Mouse (Mus musculus) limb, embryonic 13.5 days (tissue): Measurements from ENCODE around the gene Myo9b. TPM values are rescaled to one million over a fixed set of nuclear protein-coding genes. Genes with fewer than 3 reads are reported as not detected.
A peak's percentile ranks its signal among the peaks of the same experiment; 100 is the strongest.

Experiments
- ATAC-seq: fragments of 200-750 bp; cut with Nextera tagmentation; 2 replicates; pipeline ENCODE4 v1.8.0; 2017; ENCODE audit warnings: low read depth, moderate number of reproducible peaks, moderate TSS enrichment; ENCODE audit not compliant: low FRiP score
- H3K27ac ChIP-seq: fragments of 300-500 bp; sonication (generic); 2 replicates; pipeline ENCODE4 v1.5.1; 2015; ENCODE audit warnings: inconsistent platforms, mild to moderate bottlenecking, moderate library complexity
- H3K27me3 ChIP-seq: fragments of 300-500 bp; sonication (generic); 2 replicates; pipeline ENCODE4 v1.6.1; 2015; ENCODE audit warnings: mild to moderate bottlenecking, inconsistent platforms
- H3K36me3 ChIP-seq: fragments of 300-500 bp; sonication (generic); 2 replicates; pipeline ENCODE4 v1.6.1; 2015; ENCODE audit warnings: inconsistent platforms, mild to moderate bottlenecking, moderate library complexity
- H3K4me1 ChIP-seq: fragments of 300-500 bp; sonication (generic); 2 replicates; pipeline ENCODE4 v1.6.1; 2015; ENCODE audit warnings: inconsistent platforms
- H3K4me2 ChIP-seq: fragments of 300-500 bp; sonication (generic); replicated peaks from 2 replicates; pipeline ENCODE4 v1.6.1; 2015; ENCODE audit warnings: inconsistent platforms, mild to moderate bottlenecking, moderate library complexity
- H3K4me3 ChIP-seq: fragments of 300-500 bp; sonication (generic); 2 replicates; pipeline ENCODE4 v1.5.1; 2015; ENCODE audit warnings: moderate library complexity, mild to moderate bottlenecking, inconsistent platforms
- H3K9ac ChIP-seq: fragments of 300-500 bp; sonication (generic); 2 replicates; pipeline ENCODE4 v1.6.1; 2015; ENCODE audit warnings: mild to moderate bottlenecking, inconsistent platforms
- H3K9me3 ChIP-seq: fragments of 300-500 bp; sonication (generic); 2 replicates; pipeline ENCODE4 v1.6.1; 2016; ENCODE audit warnings: inconsistent platforms
- WGBS: fragments of 180-500 bp; shearing (Covaris S2); methylation state at CpG from one replicate; pipeline ENCODE4 v1.1.7; 2015; 5-methylcytosine and 5-hydroxymethylcytosine counted together
- polyA plus RNA-seq: library from polyadenylated mRNA; unstranded; fragments of >200 nt; fragmentation: Nextera tagmentation; extraction: Ambion mirVana; gene quantifications from 2 replicates; pipeline ENCODE4 v1.2.1, GENCODE M21; 2015

The Myo9b gene
- polyA plus RNA-seq, 1 experiment from 2014 or later, result 27.2 TPM

DNA sequence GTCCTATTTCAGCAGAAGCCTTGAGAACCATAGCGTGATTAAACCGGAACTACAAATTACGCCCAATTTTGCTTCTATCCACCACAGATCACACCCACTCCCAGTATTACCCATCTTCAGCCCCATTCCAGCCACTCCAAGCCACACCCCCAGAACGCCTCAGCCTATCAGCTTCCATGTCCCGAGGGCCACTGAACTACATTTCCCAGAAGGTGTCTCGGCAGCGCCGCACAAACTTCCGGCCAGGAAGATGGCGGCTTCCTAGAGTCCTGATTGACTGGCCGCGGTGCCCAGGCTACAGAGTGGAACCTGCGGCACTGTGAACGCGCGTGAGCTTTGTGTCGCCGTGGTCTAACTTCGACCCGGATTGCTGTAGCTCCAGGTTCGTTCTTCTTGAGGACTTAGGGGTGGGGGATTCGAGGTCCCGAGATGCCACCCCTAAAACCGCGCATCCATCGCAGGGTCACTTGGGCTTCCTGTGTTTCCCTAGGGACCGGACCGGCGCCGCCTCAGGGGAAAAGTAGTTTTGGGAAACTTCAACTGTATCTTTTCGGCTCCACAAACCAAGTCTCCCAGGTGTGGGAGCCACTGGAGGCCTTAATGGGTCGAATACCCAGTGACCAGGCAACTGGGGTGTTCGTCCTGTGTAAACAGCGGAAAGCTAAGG lies 124.3 kb downstream of the Myo9b start, which contains the start of gene Babam1:
Gene Babam1, plus strand, starts transcription at position 223 of the 667 bp plus-strand sequence.
- H3K27ac ChIP-seq, result peak within 1 kb of the TSS; percentile 58; the same call in 1 of the 2 replicates
- peak within 1 kb of the TSS; percentile 81 for H3K9ac ChIP-seq
- no peaks in the 10 kb centered on the region for H3K27me3 ChIP-seq
- peaks cover 12% of the 10 kb centered on the region for H3K4me1 ChIP-seq
- H3K9me3 ChIP-seq, result no peaks in the 10 kb centered on the region
- H3K36me3 ChIP-seq, result peaks cover 21% of the 10 kb centered on the region
- 1% methylated on average over 34 of the region's 34 CpGs for WGBS
- H3K4me2 ChIP-seq, result peak within 1 kb of the TSS; percentile 84
- peak; percentile 96 for ATAC-seq
- peak within 1 kb of the TSS; percentile 85 for H3K4me3 ChIP-seq

DNA sequence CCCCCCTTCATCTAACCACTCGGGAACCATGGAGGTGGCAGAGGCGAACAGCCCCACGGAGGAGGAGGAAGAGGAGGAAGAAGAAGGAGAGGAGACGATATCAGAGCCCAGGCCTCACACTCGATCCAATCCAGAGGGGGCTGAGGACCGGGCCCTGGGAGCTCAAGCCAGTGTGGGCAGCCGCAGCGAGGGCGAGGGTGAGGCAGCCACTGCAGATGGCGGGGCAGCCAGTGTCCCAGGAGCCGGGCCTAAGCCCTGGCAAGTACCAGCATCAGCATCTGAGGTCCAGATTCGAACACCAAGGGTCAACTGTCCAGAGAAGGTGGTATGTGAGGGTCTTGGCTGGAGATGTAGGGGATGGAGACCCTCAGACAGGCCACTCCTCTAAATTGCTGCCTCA lies 125.2 kb downstream of the Myo9b start:
- Histone ChIP-seq H3K4me3 (peak overlapping the region; percentile 85), H3K4me2 (peak overlapping the region; percentile 84), H3K36me3 (peaks cover 21% of the 10 kb centered on the region), H3K9ac (peak overlapping the region; percentile 81), H3K4me1 (peaks cover 12% of the 10 kb centered on the region), H3K27me3 (no peaks in the 10 kb centered on the region), H3K27ac (no peak overlapping the region), H3K9me3 (no peaks in the 10 kb centered on the region)
- ATAC-seq, result no peak
- WGBS, result 86% methylated on average over 12 of the region's 12 CpGs

GRCm38 (mm10) chr8:71400826-71401225 lies 128.3 kb downstream of the Myo9b start:
- ATAC-seq, result no peak
- 92% methylated on average over 2 of the region's 2 CpGs for WGBS

DNA sequence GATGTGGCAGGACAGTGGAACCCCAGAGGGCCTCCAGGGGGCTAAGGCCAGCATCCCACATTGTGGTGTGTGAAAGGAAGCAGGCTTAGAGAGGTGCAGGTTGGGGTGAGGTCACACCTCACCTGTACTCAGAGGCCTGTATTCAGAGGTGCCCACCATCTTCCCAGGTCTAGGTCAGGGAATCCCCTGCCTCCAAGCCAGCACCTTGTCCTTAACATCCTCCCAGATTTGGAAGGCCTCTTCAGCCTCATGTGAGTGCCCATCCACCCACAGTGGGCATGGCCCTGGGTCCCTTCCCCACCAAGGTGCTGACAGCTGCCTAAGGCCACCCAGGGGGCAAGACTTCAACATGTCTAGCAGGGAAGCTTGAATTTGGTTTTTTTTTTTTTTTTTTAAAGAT lies 128.9 kb downstream of the Myo9b start:
- no peaks in the 10 kb centered on the region for H3K9me3 ChIP-seq
- H3K27me3 ChIP-seq, result no peaks in the 10 kb centered on the region
- H3K9ac ChIP-seq, result no peak overlapping the region
- H3K4me3 ChIP-seq, result no peak overlapping the region
- peaks cover 26% of the 10 kb centered on the region for H3K36me3 ChIP-seq
- no peak for ATAC-seq
- H3K27ac ChIP-seq, result no peak overlapping the region
- H3K4me2 ChIP-seq, result no peak overlapping the region
- peaks cover 12% of the 10 kb centered on the region for H3K4me1 ChIP-seq

More at GRCm38 (mm10) chr8:71400826-71401225, 128.3 kb downstream of the Myo9b start:
- no peak overlapping the region for H3K27ac ChIP-seq
- peaks cover 12% of the 10 kb centered on the region for H3K4me1 ChIP-seq
- H3K9ac ChIP-seq, result no peak overlapping the region
- H3K9me3 ChIP-seq, result no peaks in the 10 kb centered on the region
- H3K27me3 ChIP-seq, result no peaks in the 10 kb centered on the region
- no peak overlapping the region for H3K4me3 ChIP-seq
- H3K4me2 ChIP-seq, result no peak overlapping the region
- H3K36me3 ChIP-seq, result peaks cover 26% of the 10 kb centered on the region

DNA sequence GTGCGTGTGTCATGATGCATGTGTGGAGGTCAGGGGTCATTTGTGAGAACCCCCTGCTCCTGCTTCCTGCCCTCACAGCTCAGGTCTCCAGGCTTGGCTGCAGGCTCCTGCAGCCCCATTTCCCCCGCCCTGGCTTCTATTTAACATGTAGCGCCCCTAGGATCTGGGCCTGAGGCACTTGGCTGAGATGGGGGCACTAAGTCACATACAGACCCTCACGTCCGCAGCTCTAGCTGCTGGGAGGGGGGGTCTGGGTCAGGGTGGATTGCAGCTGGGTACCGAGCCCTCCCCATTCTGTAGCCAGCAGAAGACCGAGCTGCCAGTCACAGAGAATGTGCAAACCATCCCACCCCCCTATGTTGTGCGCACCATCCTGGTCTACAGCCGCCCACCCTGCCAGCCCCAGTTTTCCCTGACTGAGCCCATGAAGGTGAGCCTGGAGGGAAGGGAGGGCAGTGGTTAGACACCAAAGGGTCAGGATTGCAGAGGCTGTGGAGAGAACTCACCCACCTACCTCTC lies 130.0 kb downstream of the Myo9b start:
- 87% methylated on average over 9 of the region's 9 CpGs for WGBS
- peaks cover 31% of the 10 kb centered on the region for H3K36me3 ChIP-seq
- ATAC-seq, result no peak
- no peak overlapping the region for H3K4me2 ChIP-seq
- peaks cover 19% of the 10 kb centered on the region for H3K4me1 ChIP-seq
- no peak overlapping the region for H3K4me3 ChIP-seq
- H3K27ac ChIP-seq, result no peak overlapping the region
- no peaks in the 10 kb centered on the region for H3K27me3 ChIP-seq
- H3K9ac ChIP-seq, result no peak overlapping the region
- H3K9me3 ChIP-seq, result no peaks in the 10 kb centered on the region

DNA sequence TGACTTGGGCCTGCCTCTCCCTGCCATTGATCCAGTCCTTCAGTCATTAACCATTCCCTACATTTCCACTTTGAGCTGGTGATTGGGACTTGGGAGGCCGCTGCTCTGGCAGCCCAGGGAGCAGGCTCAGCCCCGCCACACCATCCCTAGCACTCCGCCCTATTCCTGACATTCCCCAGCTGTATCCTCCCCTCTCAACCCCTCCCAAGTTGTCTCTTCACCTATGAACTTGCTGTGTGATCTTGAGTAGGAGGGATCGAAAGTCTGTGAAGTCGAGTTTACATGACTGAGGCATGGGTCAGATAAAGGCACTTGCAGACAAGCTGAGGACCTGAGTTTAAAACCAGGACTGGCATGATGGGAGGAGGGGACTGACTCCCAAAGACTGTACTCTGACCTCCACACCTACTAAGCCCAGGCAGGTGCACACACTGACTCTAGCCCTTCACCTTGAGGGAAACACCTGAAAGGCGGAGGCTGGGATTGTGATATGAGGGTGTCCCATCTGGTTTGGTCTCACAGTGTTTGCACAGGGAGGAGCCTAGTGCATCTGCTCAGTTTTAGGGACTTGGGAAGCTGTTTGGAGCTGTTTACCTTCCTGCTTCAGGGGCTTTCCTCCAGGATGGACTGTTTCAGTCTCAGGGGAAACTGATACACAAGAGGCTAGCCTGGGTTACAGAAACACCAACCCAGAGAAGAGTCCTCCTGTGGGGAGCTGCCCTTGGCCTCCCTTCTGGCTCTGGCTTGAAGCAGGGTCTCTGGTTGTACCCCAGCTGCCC lies 130.8 kb downstream of the Myo9b start:
- no peak for ATAC-seq
- Histone ChIP-seq H3K4me1 (peaks cover 16% of the 10 kb centered on the region), H3K4me3 (no peak overlapping the region), H3K36me3 (peaks cover 37% of the 10 kb centered on the region), H3K4me2 (no peak overlapping the region), H3K27me3 (no peaks in the 10 kb centered on the region), H3K9ac (no peak overlapping the region), H3K9me3 (no peaks in the 10 kb centered on the region), H3K27ac (no peak overlapping the region)
- whole genome bisulfite sequencing, result 83% methylated on average over 6 of the region's 6 CpGs

DNA sequence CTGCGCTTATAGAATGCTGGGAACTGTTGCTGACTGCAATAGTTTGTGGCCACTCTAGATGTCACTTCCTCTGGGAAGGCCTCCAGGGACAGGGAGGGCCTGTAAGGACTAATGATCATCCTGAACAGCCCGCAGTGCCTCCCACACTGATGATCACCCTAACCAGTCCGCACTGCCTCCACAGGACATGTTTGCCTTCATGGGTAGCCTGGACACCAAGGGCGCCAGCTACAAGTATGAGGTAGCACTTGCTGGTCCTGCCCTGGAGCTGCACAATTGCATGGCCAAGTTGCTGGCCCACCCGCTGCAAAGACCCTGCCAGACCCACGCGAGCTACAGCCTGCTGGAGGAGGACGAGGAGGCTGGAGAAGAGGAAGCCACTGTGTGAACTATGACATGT lies 131.5 kb downstream of the Myo9b start:
- no peaks in the 10 kb centered on the region for H3K9me3 ChIP-seq
- peaks cover 37% of the 10 kb centered on the region for H3K36me3 ChIP-seq
- H3K4me3 ChIP-seq, result no peak overlapping the region
- H3K4me2 ChIP-seq, result no peak overlapping the region
- H3K9ac ChIP-seq, result no peak overlapping the region
- H3K27me3 ChIP-seq, result no peaks in the 10 kb centered on the region
- WGBS, result 86% methylated on average over 8 of the region's 8 CpGs
- ATAC-seq, result no peak
- H3K27ac ChIP-seq, result no peak overlapping the region
- H3K4me1 ChIP-seq, result peaks cover 16% of the 10 kb centered on the region

DNA sequence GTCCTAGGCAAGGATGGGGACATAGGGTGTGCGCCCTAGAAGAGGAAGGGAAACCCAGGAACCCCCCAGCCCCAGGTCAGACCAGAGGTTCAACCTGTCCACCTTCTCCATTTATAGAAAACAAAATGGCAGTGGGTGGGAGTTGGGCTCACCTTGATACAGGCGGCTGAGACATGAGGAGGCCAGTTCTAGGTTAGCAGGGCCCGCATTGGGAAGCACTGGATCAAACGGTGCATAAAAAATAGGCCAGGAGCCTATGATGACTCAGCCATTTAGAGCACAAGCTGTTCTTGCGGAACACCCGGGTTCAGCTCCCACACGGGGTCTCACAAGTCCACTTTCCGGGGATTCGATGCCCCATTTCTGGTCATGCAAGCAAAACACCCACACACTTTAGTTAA lies 132.4 kb downstream of the Myo9b start:
- H3K36me3 ChIP-seq, result peaks cover 41% of the 10 kb centered on the region
- WGBS, result 89% methylated on average over 9 of the region's 9 CpGs
- peaks cover 16% of the 10 kb centered on the region for H3K4me1 ChIP-seq
- H3K27me3 ChIP-seq, result no peaks in the 10 kb centered on the region
- no peak overlapping the region for H3K9ac ChIP-seq
- peak overlapping the region; percentile 93; the same call in 1 of the 2 replicates for H3K4me2 ChIP-seq
- no peaks in the 10 kb centered on the region for H3K9me3 ChIP-seq
- peak overlapping the region; percentile 63 for H3K4me3 ChIP-seq
- H3K27ac ChIP-seq, result no peak overlapping the region
- no peak for ATAC-seq

GRCm38 (mm10) chr8:71405401-71406098 lies 133.0 kb downstream of the Myo9b start, which contains the start of gene Ankle1:
Gene Ankle1 (plus strand): TSS chr8:71406010.
- Histone ChIP-seq H3K27ac (no peak within 1 kb of the TSS; the same call in 1 of the 2 replicates), H3K36me3 (peaks cover 39% of the 10 kb centered on the region), H3K27me3 (no peaks in the 10 kb centered on the region), H3K4me3 (peak within 1 kb of the TSS; percentile 63), H3K4me2 (peak within 1 kb of the TSS; percentile 93), H3K4me1 (peaks cover 16% of the 10 kb centered on the region), H3K9ac (peak within 1 kb of the TSS; percentile 68), H3K9me3 (no peaks in the 10 kb centered on the region)
- peak; percentile 90 for ATAC-seq
- WGBS, result 17% methylated on average over 31 of the region's 33 CpGs

DNA sequence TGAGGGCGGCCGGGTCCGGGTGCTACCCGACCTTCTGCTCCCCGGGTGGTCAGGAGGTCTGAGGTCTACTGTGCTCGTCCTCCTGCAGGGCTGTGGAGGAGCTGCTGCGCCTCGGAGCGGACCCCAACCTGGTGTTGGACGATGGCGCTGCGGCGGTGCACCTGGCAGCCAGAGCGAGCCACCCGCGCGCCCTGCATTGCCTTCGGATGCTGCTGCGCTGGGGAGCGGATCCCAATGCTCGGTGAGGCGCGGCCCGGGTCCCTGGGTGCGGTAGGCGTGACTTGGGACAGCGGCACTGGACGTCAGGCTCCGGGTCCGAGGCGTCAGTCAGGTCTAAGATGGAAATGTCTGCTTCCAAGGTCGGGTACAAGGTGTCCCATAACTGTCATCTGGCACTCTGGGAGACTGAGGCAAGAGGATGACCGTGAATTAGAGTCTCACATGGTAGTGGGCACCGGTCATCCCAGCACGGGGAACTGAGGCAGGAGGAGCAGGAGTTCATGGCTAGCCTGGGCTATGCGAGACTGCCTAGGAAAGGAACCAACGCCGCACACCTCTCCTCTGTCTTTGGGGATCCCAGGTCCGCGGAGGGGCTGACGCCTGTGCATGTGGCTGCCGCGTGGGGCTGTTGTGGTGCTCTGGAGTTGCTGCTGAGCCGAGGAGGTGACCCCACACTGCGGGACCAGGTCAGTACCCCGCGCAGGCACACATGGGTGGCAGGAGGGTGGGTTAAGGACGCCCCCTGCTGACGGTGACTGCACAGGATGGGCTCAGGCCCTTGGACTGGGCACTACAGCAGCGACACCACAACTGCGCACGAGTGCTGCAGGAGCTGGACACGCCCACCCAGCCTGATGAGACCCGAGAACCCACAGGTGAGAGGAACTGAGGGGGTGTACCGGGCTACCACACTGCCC lies 133.8 kb downstream of the Myo9b start:
- Histone ChIP-seq H3K36me3 (peaks cover 35% of the 10 kb centered on the region), H3K4me3 (peak overlapping the region; percentile 63), H3K9ac (peak overlapping the region; percentile 68), H3K4me1 (peaks cover 16% of the 10 kb centered on the region), H3K4me2 (peak overlapping the region; percentile 93), H3K27me3 (no peaks in the 10 kb centered on the region), H3K27ac (no peak overlapping the region), H3K9me3 (no peaks in the 10 kb centered on the region)
- WGBS, result under 1% methylated on average over 55 of the region's 55 CpGs
- ATAC-seq, result peak; percentile 62

DNA sequence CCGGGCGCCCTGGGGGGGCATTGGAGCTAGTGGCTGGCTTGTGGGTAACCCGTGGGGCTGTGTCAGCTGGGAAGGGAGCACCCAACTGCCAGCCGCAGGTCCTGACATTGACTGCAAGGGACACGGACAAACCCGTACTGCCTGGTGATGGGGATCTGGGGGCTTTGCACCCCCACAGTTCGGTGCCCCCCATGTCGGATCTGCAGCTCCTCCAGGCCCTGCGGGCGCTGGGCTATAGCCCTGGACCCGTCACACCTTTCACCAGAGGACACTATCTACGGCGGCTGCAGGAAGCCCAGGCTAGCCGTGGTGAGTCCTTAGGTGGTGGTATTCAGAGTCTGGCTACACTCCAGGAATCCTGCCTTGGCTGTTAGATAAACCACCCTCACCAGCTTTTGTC lies 134.9 kb downstream of the Myo9b start:
- Histone ChIP-seq H3K36me3 (peaks cover 35% of the 10 kb centered on the region), H3K4me2 (peak overlapping the region; percentile 93), H3K27me3 (no peaks in the 10 kb centered on the region), H3K9me3 (no peaks in the 10 kb centered on the region), H3K4me3 (peak overlapping the region; percentile 63), H3K27ac (no peak overlapping the region), H3K4me1 (peaks cover 16% of the 10 kb centered on the region), H3K9ac (peak overlapping the region; percentile 68)
- no peak for ATAC-seq
- WGBS, result 90% methylated on average over 14 of the region's 14 CpGs
